Mouse (Mus musculus) bone marrow macrophage, adult 2 months (primary cell): ENCODE results near the gene Shank3.

Source experiments
- CTCF ChIP-seq: IDR thresholded peaks from 2 replicates; pipeline ENCODE4 v1.5.1; 2012; ENCODE audit warnings: low read depth, mild to moderate bottlenecking, low read length, moderate library complexity
- POLR2A ChIP-seq: IDR thresholded peaks from 2 replicates; pipeline ENCODE4 v1.6.1; 2012; ENCODE audit warnings: mild to moderate bottlenecking, low read depth, low read length, borderline replicate concordance

- no peak for TF ChIP-seq CTCF
- TF ChIP-seq POLR2A = no peak
Observed at GRCm38 (mm10) chr15:89504838-89505237, 5.4 kb downstream of the Shank3 start.
